Mouse (Mus musculus) midbrain, embryonic 16.5 days (tissue): ENCODE measurements around the gene Kcnmb1. TPM values are rescaled to one million over a fixed set of nuclear protein-coding genes. Genes with fewer than 3 reads are reported as not detected.
A peak's percentile ranks its signal among the peaks of the same experiment; 100 is the strongest.

Experiments
- ATAC-seq: fragments of 200-750 bp; cut with Nextera tagmentation; 2 replicates; pipeline ENCODE4 v1.8.0; 2017; ENCODE audit warnings: moderate TSS enrichment
- H3K27ac ChIP-seq: fragments of 300-500 bp; sonication (generic); 2 replicates; pipeline ENCODE4 v1.5.1; 2014; ENCODE audit warnings: mild to moderate bottlenecking, low read length, mixed read lengths
- H3K27me3 ChIP-seq: fragments of 300-500 bp; sonication (generic); 2 replicates; pipeline ENCODE4 v1.6.1; 2014; ENCODE audit warnings: low read depth, low read length, mixed read lengths; ENCODE audit not compliant: control insufficient read depth, insufficient read depth
- H3K36me3 ChIP-seq: fragments of 300-500 bp; sonication (generic); 2 replicates; pipeline ENCODE4 v1.6.1; 2014; ENCODE audit warnings: mild to moderate bottlenecking, low read length, moderate library complexity, mixed read lengths; ENCODE audit not compliant: control insufficient read depth, insufficient read depth
- H3K4me1 ChIP-seq: fragments of 300-500 bp; sonication (generic); 2 replicates; pipeline ENCODE4 v1.6.1; 2014; ENCODE audit warnings: mild to moderate bottlenecking, low read length, mixed read lengths; ENCODE audit not compliant: control insufficient read depth, insufficient read depth
- H3K4me2 ChIP-seq: fragments of 300-500 bp; sonication (generic); 2 replicates; pipeline ENCODE4 v1.6.1; 2014; ENCODE audit warnings: mild to moderate bottlenecking, low read length, mixed read lengths
- H3K4me3 ChIP-seq: fragments of 300-500 bp; sonication (generic); 2 replicates; pipeline ENCODE4 v1.5.1; 2014; ENCODE audit warnings: low read depth, mild to moderate bottlenecking, low read length, moderate library complexity, mixed read lengths
- H3K9ac ChIP-seq: fragments of 300-500 bp; sonication (generic); 2 replicates; pipeline ENCODE4 v1.6.1; 2014; ENCODE audit warnings: low read depth, low read length, mixed read lengths
- H3K9me3 ChIP-seq: fragments of 300-500 bp; sonication (generic); replicated peaks from 2 replicates; pipeline ENCODE4 v1.6.1; 2014; ENCODE audit warnings: mild to moderate bottlenecking, low read length, mixed read lengths; ENCODE audit not compliant: control insufficient read depth, poor library complexity, severe bottlenecking
- WGBS: fragments of 180-500 bp; shearing (Covaris S2); extraction: QIAGEN DNeasy Blood & Tissue Kit; methylation state at CpG from one replicate; pipeline ENCODE4 v1.1.7; 2014; 5-methylcytosine and 5-hydroxymethylcytosine counted together
- polyA plus RNA-seq: library from polyadenylated mRNA; unstranded; fragments of >200 nt; fragmentation: Nextera tagmentation; extraction: Ambion mirVana; gene quantifications from 2 replicates; pipeline ENCODE4 v1.2.1, GENCODE M21; 2015

The Kcnmb1 gene
- 0.20 TPM in 2 replicates for polyA plus RNA-seq

DNA sequence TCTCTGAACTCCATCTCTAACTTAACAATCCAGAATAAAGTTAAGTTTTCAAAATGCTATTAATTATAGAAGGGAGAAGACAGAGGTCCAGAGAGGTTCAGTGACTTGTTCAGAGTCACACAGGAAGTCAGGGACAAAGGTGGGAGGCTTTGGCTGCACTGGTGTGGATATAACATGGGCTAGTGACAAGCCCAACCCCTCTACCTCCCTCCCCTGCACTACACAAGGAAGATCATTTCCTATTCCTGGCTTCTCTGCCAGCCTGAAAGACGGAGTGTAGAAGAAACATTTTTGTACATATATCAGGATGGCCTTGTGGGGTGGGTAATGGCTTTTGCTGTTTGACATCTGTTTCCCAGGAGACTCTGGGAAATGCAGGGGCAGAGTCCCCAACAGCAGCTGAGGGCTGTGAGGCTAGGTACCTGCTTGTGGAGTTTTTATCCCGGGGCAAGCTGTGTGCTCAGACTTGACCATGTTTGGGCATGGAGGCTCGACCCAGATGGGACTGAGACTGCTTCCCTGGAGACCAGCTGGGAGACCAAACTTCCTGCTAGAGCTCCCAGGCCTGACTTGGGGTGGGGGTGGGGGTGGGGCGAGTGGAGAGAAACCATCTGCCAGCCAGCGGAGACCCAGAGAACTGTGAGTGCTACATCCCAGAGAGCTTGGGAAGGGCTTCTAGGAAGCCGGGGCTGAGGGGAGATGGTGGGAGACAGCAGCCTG is at the start of gene Kcnmb1:
Gene Kcnmb1, plus strand, starts transcription at position 326 of the 720 bp plus-strand sequence.
- WGBS, result 52% methylated on average over 6 of the region's 6 CpGs
- H3K27ac ChIP-seq, result no peak within 1 kb of the TSS
- no peaks in the 10 kb centered on the region for H3K4me1 ChIP-seq
- no peak within 1 kb of the TSS for H3K9ac ChIP-seq
- H3K27me3 ChIP-seq, result no peaks in the 10 kb centered on the region
- H3K36me3 ChIP-seq, result no peaks in the 10 kb centered on the region
- no peak within 1 kb of the TSS for H3K4me3 ChIP-seq
- H3K4me2 ChIP-seq, result no peak within 1 kb of the TSS
- no peaks in the 10 kb centered on the region for H3K9me3 ChIP-seq
- ATAC-seq, result no peak

DNA sequence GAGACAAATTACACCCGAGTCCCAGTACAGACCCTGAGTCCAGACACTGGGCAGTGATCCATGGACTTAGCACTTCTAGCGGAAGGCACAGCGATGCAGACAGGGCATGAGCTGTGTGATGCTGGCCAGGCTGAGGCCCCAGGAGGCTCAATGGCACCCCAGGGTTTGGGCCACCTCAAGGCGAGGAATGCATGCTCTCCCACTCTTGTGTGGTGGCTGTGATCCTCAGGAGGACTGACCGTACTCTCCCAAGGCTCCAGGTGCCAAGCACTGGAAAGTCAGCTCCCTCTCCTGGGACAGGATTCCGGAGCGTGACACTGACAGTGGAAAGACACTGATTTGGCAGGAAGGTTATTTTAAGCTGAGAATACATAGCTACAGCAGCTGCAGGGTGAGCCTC is 49.8 kb upstream of the Kcnmb1 start:
- Histone ChIP-seq H3K9me3 (no peaks in the 10 kb centered on the region), H3K4me3 (no peak overlapping the region), H3K4me1 (no peaks in the 10 kb centered on the region; the same call in 1 of the 2 replicates), H3K36me3 (no peaks in the 10 kb centered on the region), H3K27ac (no peak overlapping the region), H3K4me2 (no peak overlapping the region), H3K9ac (no peak overlapping the region), H3K27me3 (no peaks in the 10 kb centered on the region; the same call in 1 of the 2 replicates)
- ATAC-seq, result no peak
- 80% methylated on average over 7 of the region's 7 CpGs for WGBS

DNA sequence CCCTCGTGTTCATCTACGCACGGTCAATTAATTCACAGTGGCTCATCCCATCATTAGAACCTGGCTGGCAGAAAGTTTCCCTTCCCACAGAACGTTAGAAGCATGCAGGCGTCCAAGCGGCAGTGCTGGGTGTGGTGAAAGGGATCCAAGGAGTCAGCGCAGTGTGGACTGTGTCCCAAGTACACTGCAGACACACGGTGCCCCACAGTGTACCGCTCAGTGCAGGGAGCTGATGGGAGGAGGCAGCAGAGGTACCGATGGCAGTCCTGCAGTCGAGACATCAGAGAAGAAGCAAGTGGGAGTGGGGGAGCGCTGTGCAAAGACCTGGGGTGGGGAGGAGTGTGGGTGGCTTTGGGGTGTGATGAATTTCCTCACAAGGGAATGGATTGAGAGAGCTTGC is 48.6 kb upstream of the Kcnmb1 start:
- Histone ChIP-seq H3K9me3 (no peaks in the 10 kb centered on the region), H3K4me3 (no peak overlapping the region), H3K9ac (no peak overlapping the region), H3K27ac (no peak overlapping the region), H3K27me3 (no peaks in the 10 kb centered on the region; the same call in 1 of the 2 replicates), H3K36me3 (no peaks in the 10 kb centered on the region), H3K4me2 (no peak overlapping the region), H3K4me1 (no peaks in the 10 kb centered on the region; the same call in 1 of the 2 replicates)
- no peak for ATAC-seq
- 66% methylated on average over 12 of the region's 12 CpGs for WGBS

DNA sequence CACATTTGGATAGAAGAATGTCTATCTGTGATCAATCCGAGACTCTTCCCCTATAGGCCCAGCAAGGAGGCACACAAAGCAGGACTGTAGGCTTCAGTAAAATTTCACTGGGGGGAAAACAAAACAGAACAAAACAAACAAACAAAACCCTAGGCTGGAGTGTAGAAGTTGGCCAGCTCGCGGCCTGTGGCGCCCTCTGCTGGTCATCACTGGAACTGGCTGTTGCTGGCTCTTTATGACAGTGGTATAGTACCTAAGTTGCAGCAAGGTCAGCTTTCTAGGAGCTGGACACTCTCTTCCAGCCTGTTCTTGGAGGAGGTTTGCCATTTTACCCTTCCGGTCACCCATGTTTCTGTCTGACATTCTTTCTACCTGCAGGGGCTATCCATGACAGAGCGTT is 45.2 kb upstream of the Kcnmb1 start:
- Histone ChIP-seq H3K27ac (no peak overlapping the region), H3K4me3 (no peak overlapping the region), H3K9ac (no peak overlapping the region), H3K4me2 (no peak overlapping the region), H3K4me1 (no peaks in the 10 kb centered on the region; the same call in 1 of the 2 replicates), H3K36me3 (no peaks in the 10 kb centered on the region), H3K9me3 (no peaks in the 10 kb centered on the region), H3K27me3 (no peaks in the 10 kb centered on the region; the same call in 1 of the 2 replicates)
- WGBS, result 27% methylated on average over 6 of the region's 6 CpGs
- ATAC-seq, result peak; percentile 82

DNA sequence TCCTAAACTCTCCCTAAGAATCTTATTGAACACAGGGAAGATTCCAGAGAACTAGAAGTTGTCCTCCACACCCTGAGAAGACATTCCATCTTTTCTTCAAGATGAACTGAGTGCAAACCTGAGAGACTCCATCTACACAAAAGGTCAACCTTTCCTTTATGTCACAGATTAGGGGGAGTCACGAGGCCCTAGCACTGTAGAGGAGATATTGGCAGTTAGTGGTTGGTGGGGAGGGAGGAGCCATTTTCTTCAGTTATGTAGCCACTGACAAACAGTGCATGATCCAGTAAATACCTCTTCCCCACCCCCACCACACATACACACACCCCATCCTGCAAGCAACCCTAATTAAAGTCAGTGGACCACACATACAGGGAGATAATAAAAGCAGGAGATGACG is 44.4 kb upstream of the Kcnmb1 start:
- no peak overlapping the region for H3K9ac ChIP-seq
- no peaks in the 10 kb centered on the region for H3K9me3 ChIP-seq
- H3K36me3 ChIP-seq, result no peaks in the 10 kb centered on the region
- no peak overlapping the region for H3K27ac ChIP-seq
- no peak overlapping the region for H3K4me3 ChIP-seq
- no peak for ATAC-seq
- H3K4me1 ChIP-seq, result no peaks in the 10 kb centered on the region; the same call in 1 of the 2 replicates
- 29% methylated on average over 2 of the region's 2 CpGs for WGBS
- H3K4me2 ChIP-seq, result no peak overlapping the region
- no peaks in the 10 kb centered on the region; the same call in 1 of the 2 replicates for H3K27me3 ChIP-seq

DNA sequence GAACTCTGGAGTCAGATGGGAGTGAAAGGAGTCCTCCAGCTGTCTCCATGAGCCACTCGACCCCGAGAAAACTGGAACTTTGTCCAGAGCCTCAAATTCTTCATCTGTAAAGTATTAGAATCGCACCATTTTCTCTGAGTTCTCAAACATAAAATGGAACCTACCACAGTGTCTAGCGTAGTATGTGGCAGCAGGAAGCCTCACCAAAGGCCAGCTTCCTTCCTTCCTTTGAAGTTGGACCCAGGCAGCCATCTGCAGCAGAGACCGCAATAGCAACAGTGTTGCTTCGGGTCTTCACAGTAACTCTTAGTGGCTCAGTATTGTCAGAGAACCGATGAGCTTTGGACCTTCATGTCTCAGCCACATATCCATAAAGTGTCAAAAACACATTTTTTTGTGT is 43.0 kb upstream of the Kcnmb1 start:
- Histone ChIP-seq H3K27me3 (no peaks in the 10 kb centered on the region), H3K4me3 (no peak overlapping the region), H3K9me3 (no peaks in the 10 kb centered on the region), H3K9ac (no peak overlapping the region), H3K27ac (no peak overlapping the region), H3K4me1 (no peaks in the 10 kb centered on the region; the same call in 1 of the 2 replicates), H3K36me3 (no peaks in the 10 kb centered on the region), H3K4me2 (no peak overlapping the region)
- no peak for ATAC-seq
- WGBS, result 86% methylated on average over 7 of the region's 7 CpGs

DNA sequence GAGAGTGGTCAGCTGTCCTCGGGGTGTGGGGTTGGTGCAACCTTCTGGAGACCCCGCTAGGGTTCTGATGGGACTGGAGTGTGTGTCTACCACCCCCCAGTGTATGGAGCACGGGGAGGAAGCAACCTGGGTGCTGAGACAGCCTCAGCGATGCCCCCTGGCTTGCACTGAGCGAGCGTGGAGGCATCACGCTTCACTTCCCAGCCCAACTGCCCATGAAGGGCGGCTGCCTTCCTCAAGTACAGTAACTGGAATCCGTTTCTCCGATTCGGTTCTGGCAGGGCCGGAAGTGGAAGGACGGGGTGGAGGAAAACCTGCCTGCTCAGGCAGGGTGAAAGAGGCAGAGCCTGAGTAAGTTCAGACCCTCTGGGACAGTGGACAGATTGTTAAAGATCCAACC is 41.4 kb upstream of the Kcnmb1 start:
- 68% methylated on average over 13 of the region's 13 CpGs for WGBS
- no peaks in the 10 kb centered on the region for H3K9me3 ChIP-seq
- no peaks in the 10 kb centered on the region for H3K27me3 ChIP-seq
- no peak overlapping the region for H3K27ac ChIP-seq
- no peak for ATAC-seq
- no peak overlapping the region for H3K9ac ChIP-seq
- no peak overlapping the region for H3K4me3 ChIP-seq
- H3K36me3 ChIP-seq, result no peaks in the 10 kb centered on the region
- H3K4me2 ChIP-seq, result no peak overlapping the region
- H3K4me1 ChIP-seq, result no peaks in the 10 kb centered on the region; the same call in 1 of the 2 replicates

DNA sequence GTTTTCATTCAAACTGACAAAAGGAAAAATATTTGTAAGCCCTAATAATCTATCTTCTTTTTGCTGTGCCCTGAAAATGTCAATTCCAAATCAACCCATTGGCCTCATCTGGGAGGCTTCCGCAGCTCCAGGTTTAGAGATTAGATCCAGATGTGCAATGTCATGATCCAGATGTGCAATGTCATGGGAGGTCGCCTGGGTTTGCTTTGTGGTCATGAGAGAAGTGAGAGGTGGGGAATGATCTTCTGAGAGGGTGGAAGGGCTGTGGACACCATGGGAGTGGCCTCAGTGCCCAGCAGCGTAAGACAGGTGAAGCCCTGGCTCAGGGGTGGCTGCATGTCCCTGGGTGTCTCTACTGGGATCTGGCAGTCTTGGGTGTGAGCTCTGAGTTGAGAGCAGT is 39.8 kb upstream of the Kcnmb1 start:
- Histone ChIP-seq H3K9ac (no peak overlapping the region), H3K9me3 (no peaks in the 10 kb centered on the region), H3K4me3 (no peak overlapping the region), H3K27me3 (no peaks in the 10 kb centered on the region), H3K4me2 (no peak overlapping the region), H3K4me1 (no peaks in the 10 kb centered on the region), H3K27ac (no peak overlapping the region), H3K36me3 (no peaks in the 10 kb centered on the region)
- WGBS, result 75% methylated on average over 3 of the region's 3 CpGs
- no peak for ATAC-seq

GRCm38 (mm10) chr11:33925778-33926177 is 37.0 kb upstream of the Kcnmb1 start:
- no peaks in the 10 kb centered on the region for H3K36me3 ChIP-seq
- no peaks in the 10 kb centered on the region for H3K4me1 ChIP-seq
- peak; percentile 29; the same call in 1 of the 2 replicates for ATAC-seq
- no peak overlapping the region for H3K4me2 ChIP-seq
- no peak overlapping the region for H3K9ac ChIP-seq
- H3K9me3 ChIP-seq, result no peaks in the 10 kb centered on the region
- H3K4me3 ChIP-seq, result no peak overlapping the region
- no peaks in the 10 kb centered on the region for H3K27me3 ChIP-seq
- 66% methylated on average over 8 of the region's 8 CpGs for WGBS
- H3K27ac ChIP-seq, result no peak overlapping the region
